Mouse (Mus musculus): ENCODE measurements around the gene Celf3. TPM values are rescaled to one million over a fixed set of nuclear protein-coding genes. Genes with fewer than 3 reads are reported as not detected.

The Celf3 gene
- polyA plus RNA-seq, 1 experiment, result 0.59 TPM

- TF ChIP-seq CTCF (IDR thresholded peaks at IDR 0.05; ENCODE audit: low read depth, low read length) (no peak), POLR2A (IDR thresholded peaks at IDR 0.05; ENCODE audit: borderline replicate concordance, low read depth, low read length) (no peak)
- H3K27ac ChIP-seq (ENCODE audit: insufficient read depth, low read depth, low read length), result no peak overlapping the region
These were observed 24.1 kb downstream of the Celf3 start for GRCm38 (mm10) chr3:94502243-94502642.

GRCm38 (mm10) chr3:94506664-94507063, 28.6 kb downstream of the Celf3 start:
- TF ChIP-seq POLR2A (IDR thresholded peaks at IDR 0.05; ENCODE audit: borderline replicate concordance, low read depth, low read length) (no peak), CTCF (IDR thresholded peaks at IDR 0.05; ENCODE audit: low read depth, low read length) (no peak)
- Histone ChIP-seq H3K4me1 (ENCODE audit: control insufficient read depth, insufficient read depth, low read length) (no peaks in the 10 kb centered on the region), H3K27ac (ENCODE audit: insufficient read depth, low read depth, low read length) (no peak overlapping the region), H3K4me3 (ENCODE audit: insufficient read depth, low read length) (no peak overlapping the region)

More at GRCm38 (mm10) chr3:94502243-94502642, 24.1 kb downstream of the Celf3 start:
- H3K4me3 ChIP-seq (ENCODE audit: insufficient read depth, low read length), result no peak overlapping the region
- no peaks in the 10 kb centered on the region for H3K4me1 ChIP-seq (ENCODE audit: control insufficient read depth, insufficient read depth, low read length)

- no peak for TF ChIP-seq POLR2A (IDR thresholded peaks at IDR 0.05; ENCODE audit: borderline replicate concordance, low read depth, low read length)
- no peak for TF ChIP-seq CTCF (IDR thresholded peaks at IDR 0.05; ENCODE audit: low read depth, low read length)
- Histone ChIP-seq H3K4me3 (ENCODE audit: insufficient read depth, low read length) (no peak overlapping the region), H3K4me1 (ENCODE audit: control insufficient read depth, insufficient read depth, low read length) (no peaks in the 10 kb centered on the region), H3K27ac (ENCODE audit: insufficient read depth, low read depth, low read length) (no peak overlapping the region)
These were observed 48.6 kb downstream of the Celf3 start for GRCm38 (mm10) chr3:94526731-94527130.

- H3K4me3 ChIP-seq (ENCODE audit: insufficient read depth, low read length), result no peak overlapping the region
- peaks cover 2% of the 10 kb centered on the region; the same call in 1 of the 2 replicates for H3K4me1 ChIP-seq (ENCODE audit: control insufficient read depth, insufficient read depth, low read length)
- no peak for TF ChIP-seq POLR2A (IDR thresholded peaks at IDR 0.05; ENCODE audit: borderline replicate concordance, low read depth, low read length)
- TF ChIP-seq CTCF (IDR thresholded peaks at IDR 0.05; ENCODE audit: low read depth, low read length), result no peak
- no peak overlapping the region for H3K27ac ChIP-seq (ENCODE audit: insufficient read depth, low read depth, low read length)
These were observed 55.9 kb downstream of the Celf3 start for GRCm38 (mm10) chr3:94533968-94534367.

- TF ChIP-seq CTCF (IDR thresholded peaks at IDR 0.05; ENCODE audit: low read depth, low read length), result no peak
- TF ChIP-seq POLR2A (IDR thresholded peaks at IDR 0.05; ENCODE audit: borderline replicate concordance, low read depth, low read length), result no peak
- H3K4me1 ChIP-seq (ENCODE audit: control insufficient read depth, insufficient read depth, low read length), result peaks cover 6% of the 10 kb centered on the region; the same call in 1 of the 2 replicates
- H3K4me3 ChIP-seq (ENCODE audit: insufficient read depth, low read length), result no peak overlapping the region
- no peak overlapping the region for H3K27ac ChIP-seq (ENCODE audit: insufficient read depth, low read depth, low read length)
These were observed 59.1 kb downstream of the Celf3 start for GRCm38 (mm10) chr3:94537187-94537586.

Other genes starting within 250 kb of the Celf3 start
- gene Gm4778, start 214.3 kb upstream of the Celf3 start, polyA plus RNA-seq (2012; ENCODE audit: insufficient read depth, insufficient read length, missing spikeins), result not detected in 2 replicates
- 3.8 and 4.1 TPM in 2 replicates for gene Them4, start 168.2 kb upstream of the Celf3 start, polyA plus RNA-seq (2012; ENCODE audit: insufficient read depth, insufficient read length, missing spikeins)
- gene Them5, start 136.2 kb upstream of the Celf3 start, polyA plus RNA-seq (2012; ENCODE audit: insufficient read depth, insufficient read length, missing spikeins), result not detected in 2 replicates
- not detected in 2 replicates for gene C2cd4d, start 115.9 kb upstream of the Celf3 start, polyA plus RNA-seq (2012; ENCODE audit: insufficient read depth, insufficient read length, missing spikeins)
- gene Rorc, start 105.5 kb upstream of the Celf3 start, polyA plus RNA-seq (2012; ENCODE audit: insufficient read depth, insufficient read length, missing spikeins), result not detected in 2 replicates
- gene Lingo4, start 79.8 kb upstream of the Celf3 start, polyA plus RNA-seq (2012; ENCODE audit: insufficient read depth, insufficient read length, missing spikeins), result not detected in 2 replicates
- gene Tdrkh, start 65.0 kb upstream of the Celf3 start, polyA plus RNA-seq (2012; ENCODE audit: insufficient read depth, insufficient read length, missing spikeins), result 15.7 and 17.7 TPM in 2 replicates
- gene Mrpl9, start 35.0 kb upstream of the Celf3 start, polyA plus RNA-seq (2012; ENCODE audit: insufficient read depth, insufficient read length, missing spikeins), result 33.4 and 34.0 TPM in 2 replicates
- 2.1 TPM in 1 of 2 replicates, not detected in the other for gene Oaz3, start 34.4 kb upstream of the Celf3 start, polyA plus RNA-seq (2012; ENCODE audit: insufficient read depth, insufficient read length, missing spikeins)
- 9.0 and 9.5 TPM in 2 replicates for gene Riiad1, start 2.0 kb downstream of the Celf3 start, polyA plus RNA-seq (2012; ENCODE audit: insufficient read depth, insufficient read length, missing spikeins)
- gene Snx27, start 104.4 kb downstream of the Celf3 start, polyA plus RNA-seq (2012; ENCODE audit: insufficient read depth, insufficient read length, missing spikeins), result 52.4 and 56.8 TPM in 2 replicates
- gene Gm10972, start 164.8 kb downstream of the Celf3 start, polyA plus RNA-seq (2012; ENCODE audit: insufficient read depth, insufficient read length, missing spikeins), result not detected in 2 replicates
- 6.2 and 6.7 TPM in 2 replicates for gene Tuft1, start 180.6 kb downstream of the Celf3 start, polyA plus RNA-seq (2012; ENCODE audit: insufficient read depth, insufficient read length, missing spikeins)
- not detected in 2 replicates for gene Selenbp2, start 215.3 kb downstream of the Celf3 start, polyA plus RNA-seq (2012; ENCODE audit: insufficient read depth, insufficient read length, missing spikeins)

All from bone marrow macrophage, adult 2 months (primary cell).